Mouse (Mus musculus) v-Abl transformed pro-B cells (cell line): ENCODE data around the gene Metap1d.

Source experiments
- in situ Hi-C, 2 experiments: fragments of 400-800 bp; cut with MboI; formaldehyde crosslinking; loops; one replicate each; pipeline ENCODE4 v1.15.1; 2025; ENCODE audit not compliant: unreplicated experiment in 2 of 2

Gene Metap1d

DNA sequence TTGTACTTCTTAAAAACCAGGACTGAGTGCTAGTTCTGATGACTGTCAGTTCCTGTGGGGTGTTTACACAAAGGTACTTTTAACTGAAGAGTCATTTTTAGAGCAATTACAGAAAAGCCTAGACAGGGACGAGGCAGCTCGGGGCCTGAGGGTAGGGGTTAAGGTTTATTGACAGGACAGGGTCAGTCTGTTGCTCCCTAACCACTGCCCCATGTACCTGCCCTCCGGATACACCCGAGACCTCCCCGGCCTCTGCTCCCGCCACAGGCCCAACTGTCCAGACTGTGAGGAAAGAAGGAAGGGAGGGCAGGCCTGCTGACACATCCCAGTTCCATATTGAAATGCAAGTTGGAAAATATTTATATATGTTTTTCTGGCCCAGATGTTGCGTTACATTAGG lies 20.8 kb downstream of the Metap1d start:
- in situ Hi-C loops = no loop called here

- in situ Hi-C loops = no loop called here
Measured at GRCm38 (mm10) chr2:71474345-71474744, 21.3 kb downstream of the Metap1d start.

DNA sequence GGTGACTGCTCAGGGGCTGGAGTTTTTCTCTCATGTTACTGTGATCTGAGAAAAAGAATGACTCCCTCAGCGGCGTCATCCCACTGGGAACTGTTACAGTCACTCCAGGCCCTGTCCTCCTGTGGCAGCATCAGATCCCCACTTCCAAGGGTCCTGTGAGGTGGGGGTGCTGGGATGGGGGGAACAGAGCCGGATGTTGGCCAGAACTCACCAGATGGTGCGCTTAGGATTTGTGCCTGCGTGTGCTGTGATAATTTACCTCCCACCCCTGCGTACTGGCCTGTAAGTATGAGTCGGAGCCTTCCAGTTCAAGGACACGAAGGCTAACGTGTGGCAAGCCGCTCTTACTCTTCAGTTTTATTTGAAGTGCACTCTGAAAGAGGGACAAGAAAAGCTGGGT lies 22.2 kb downstream of the Metap1d start:
- in situ Hi-C loops = no loop called here

DNA sequence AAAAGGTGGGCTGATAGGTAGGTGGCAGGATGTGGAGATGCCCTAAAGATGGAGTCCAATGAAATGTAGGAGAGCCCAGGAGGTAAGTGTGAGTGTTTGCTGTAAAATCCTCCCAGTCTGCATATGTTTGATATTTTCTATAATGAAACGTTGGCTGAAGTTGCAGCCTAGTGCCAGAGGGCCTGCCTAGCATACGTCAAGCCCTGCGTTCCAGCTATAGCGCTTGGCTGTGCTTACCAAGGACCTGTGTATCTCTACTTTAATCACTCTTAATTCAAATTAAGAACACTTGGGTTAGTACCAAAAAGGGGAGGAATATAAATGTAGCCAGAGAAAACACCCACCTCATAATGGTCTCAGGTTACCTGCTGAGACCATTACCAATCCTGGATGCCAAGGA lies 22.7 kb downstream of the Metap1d start:
- in situ Hi-C loops = no loop called here

- in situ Hi-C loops = no loop called here
Measured at GRCm38 (mm10) chr2:71477787-71478186, 24.7 kb downstream of the Metap1d start.

DNA sequence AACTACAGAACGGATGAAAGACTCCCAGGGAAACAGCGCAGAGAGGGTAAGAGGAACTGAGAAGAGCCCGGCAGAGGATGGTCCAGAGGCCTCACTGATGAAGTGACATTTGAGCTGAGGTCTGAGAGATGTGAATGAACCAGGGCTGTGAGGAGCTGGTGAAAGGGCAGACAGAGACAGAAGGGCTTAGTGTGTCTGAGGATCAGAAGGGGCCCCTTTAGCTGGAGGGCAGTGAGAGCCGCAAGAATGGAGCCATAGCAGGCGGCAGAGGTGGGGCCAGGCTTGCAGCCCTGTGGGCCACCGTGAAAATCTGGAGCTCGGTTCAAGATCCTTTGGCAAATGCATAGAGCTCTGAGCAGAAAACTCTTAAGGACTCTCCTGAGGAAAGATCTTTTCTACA lies 26.8 kb downstream of the Metap1d start:
- in situ Hi-C loops = no loop called here

DNA sequence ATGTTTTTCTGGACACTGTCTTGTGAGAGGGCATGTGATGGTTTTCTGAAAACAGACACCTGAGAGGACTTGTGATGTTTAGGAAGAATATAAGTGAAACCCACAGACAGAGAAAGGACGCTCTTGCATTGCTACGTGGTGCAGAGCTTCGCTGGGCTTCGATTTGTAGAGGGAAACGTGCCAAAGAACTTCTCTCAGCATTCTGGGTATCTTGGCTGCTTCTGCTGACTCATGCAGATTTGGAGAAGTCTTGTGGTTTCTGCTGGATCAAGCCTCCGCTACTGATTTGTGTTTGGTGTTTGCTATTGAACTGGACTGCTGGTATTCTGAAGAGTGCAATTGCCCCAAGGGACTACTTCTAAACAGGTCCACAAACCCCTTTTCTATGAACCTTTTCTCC lies 28.7 kb downstream of the Metap1d start:
- in situ Hi-C loops = no loop called here

- in situ Hi-C loops = no loop called here
Measured at GRCm38 (mm10) chr2:71483046-71483716, 30.1 kb downstream of the Metap1d start.

DNA sequence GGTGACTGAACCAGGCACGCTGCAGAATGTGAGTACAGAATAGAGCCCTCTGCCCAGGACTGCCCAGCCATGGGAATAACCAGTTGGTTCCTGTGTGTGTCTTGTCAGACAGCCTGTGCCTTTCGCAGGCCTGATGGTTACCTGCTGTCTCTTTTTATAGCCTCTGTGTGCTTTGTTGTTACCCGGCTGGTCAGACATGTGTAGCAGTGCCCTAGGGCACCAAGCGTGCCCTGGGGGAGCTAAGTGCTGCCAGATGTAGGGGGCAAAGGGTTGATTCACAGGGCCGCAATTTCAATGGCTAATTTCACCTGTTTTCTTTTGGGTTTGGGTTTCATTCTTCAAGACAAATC lies 30.6 kb downstream of the Metap1d start:
- in situ Hi-C loops = no loop called here

GRCm38 (mm10) chr2:71491295-71491694 lies 38.2 kb downstream of the Metap1d start:
- in situ Hi-C loops = no loop called here

DNA sequence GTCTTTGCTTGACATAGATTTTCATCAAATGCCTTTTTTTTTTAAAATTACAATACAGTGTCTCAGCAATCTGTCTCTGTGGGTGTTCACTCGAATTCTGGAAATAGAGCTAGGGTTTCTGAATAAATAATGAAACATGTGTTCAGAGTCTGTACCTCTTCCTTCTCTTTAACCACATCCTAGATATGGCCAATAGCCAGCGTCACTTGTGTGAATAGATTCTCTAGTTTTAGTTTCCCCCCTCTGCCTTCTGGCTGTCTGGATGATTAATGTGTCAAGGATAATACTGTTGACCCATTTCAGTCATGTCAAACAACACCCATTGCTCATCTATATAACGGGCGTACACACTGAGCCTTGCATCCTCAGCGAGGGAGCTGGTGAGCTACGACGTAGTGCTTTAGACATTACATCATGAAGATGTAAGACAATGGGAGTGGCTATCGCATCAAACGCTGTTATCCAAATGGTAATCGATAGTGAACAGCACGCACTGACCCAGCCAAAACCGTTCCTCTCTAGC lies 40.1 kb downstream of the Metap1d start:
- in situ Hi-C loops = no loop called here

GRCm38 (mm10) chr2:71494503-71494902 lies 41.4 kb downstream of the Metap1d start:
- in situ Hi-C loops = no loop called here

GRCm38 (mm10) chr2:71494971-71495370 lies 41.9 kb downstream of the Metap1d start:
- in situ Hi-C loops = no loop called here

DNA sequence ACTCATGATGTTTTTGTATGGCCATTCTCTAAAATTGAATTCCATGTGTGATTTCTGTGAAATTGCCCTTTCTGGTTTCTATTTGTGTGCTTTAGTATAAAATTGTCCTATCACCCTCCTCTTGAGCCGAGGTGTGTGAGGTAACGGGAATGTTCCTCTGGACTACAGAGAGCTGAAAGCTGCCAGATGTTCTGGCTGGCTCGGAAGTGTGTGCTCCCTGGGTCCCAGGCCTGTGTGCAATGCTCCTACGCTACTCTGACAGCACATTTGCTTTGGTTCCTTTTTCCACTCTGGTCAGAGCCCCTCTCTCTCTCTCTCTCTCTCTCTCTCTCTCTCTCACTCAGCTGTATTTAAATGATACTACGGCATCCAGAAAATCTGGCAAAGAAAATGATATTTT lies 44.1 kb downstream of the Metap1d start:
- in situ Hi-C loops = no loop called here

DNA sequence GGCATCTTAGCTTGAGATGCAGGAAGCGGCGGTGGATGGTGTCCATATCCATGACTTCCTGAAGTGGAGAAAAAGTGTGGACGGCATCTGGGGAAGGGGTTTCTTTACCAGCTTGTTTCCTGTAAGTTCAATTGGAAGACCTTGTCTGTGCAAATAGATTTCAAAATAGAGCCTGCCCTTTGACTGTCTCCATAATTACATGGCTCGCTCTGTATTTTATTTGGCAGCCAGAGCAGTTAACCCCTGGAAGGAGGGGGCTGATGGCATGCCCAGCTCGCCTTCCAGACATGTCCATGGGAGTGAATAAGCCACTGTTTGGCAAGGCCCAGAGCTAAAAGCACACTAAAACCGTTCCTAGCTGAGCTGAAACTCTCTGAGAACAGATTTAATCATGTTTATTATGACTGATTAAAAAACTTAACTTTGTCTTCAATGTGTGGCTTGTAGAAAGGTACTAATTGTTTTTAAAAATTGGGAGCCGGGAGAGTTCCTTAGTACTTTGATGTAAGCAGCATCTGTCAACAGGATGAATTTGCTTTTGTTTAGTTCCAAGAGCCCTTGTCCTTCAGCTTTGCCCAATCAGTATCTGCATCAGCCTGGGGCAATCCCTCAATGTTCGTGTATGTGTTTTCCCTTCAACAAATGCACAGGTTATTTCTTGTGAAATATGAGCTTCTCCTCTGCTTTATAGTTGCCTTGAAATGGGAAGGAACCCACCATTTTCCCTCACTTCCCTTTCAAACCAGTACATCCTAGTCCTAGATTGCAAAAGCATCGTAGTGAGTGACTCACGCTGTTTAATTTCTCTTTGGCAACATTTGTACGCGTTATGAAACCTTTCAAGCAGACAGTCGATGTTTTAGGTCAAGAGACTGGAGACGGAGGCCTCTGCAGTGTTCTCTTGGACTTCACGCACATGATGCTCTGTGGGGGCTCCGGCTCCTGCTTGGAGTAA lies 46.5 kb downstream of the Metap1d start:
- in situ Hi-C loops = no loop called here

DNA sequence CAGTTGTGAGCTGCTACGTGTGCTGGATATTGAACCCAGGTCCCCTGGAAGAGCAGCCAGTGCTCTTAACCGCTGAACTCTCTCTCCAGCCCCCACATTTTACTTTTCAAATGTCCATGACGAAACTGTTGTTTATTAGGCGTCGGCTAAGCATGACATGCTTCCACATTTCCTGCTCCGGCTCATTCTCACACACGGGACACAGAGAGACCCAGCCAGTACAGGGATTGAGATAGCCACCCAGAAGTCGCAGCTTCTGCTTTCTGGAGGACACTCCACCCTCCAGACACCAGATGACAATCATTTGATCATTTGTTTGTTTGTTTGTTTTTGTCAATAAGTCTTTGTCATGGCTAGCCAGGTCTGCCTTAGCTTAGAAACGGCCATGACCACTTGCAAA lies 51.8 kb downstream of the Metap1d start:
- in situ Hi-C loops = no loop called here

GRCm38 (mm10) chr2:71511209-71511608 lies 58.1 kb downstream of the Metap1d start:
- in situ Hi-C loops = no loop called here

- in situ Hi-C loops = no loop called here
Measured at GRCm38 (mm10) chr2:71512326-71512725, 59.2 kb downstream of the Metap1d start.

- in situ Hi-C loops = no loop called here
Measured at GRCm38 (mm10) chr2:71516995-71517394, 63.9 kb downstream of the Metap1d start.

GRCm38 (mm10) chr2:71517466-71518099 lies 64.5 kb downstream of the Metap1d start:
- in situ Hi-C loops = no loop called here

- in situ Hi-C loops = no loop called here
Measured at GRCm38 (mm10) chr2:71522871-71523270, 69.8 kb downstream of the Metap1d start.
